Mouse (Mus musculus) heart, embryonic 10.5 days (tissue): ENCODE data around the gene Rasgrp4. TPM values are rescaled to one million over a fixed set of nuclear protein-coding genes. Genes with fewer than 3 reads are reported as not detected.
"Not testable (repeated sequence)": the region's sequence is repeated elsewhere in the genome, so short reads cannot be mapped to it uniquely, and the experiment has no call there.

Source experiments
- DNase-seq: peaks from one replicate; pipeline ENCODE4 v3.0.0-alpha.2; 2017; ENCODE audit warnings: low spot score
- H3K27ac ChIP-seq: fragments of 300-500 bp; sonication (generic); 2 replicates; pipeline ENCODE4 v1.5.1; 2016; ENCODE audit warnings: mild to moderate bottlenecking
- H3K27me3 ChIP-seq: fragments of 300-500 bp; sonication (generic); 2 replicates; pipeline ENCODE4 v1.6.1; 2016; ENCODE audit warnings: mild to moderate bottlenecking; ENCODE audit not compliant: poor library complexity, insufficient read depth, severe bottlenecking
- H3K36me3 ChIP-seq: fragments of 300-500 bp; sonication (generic); 2 replicates; pipeline ENCODE4 v1.6.1; 2016; ENCODE audit warnings: mild to moderate bottlenecking, moderate library complexity
- H3K4me1 ChIP-seq: fragments of 300-500 bp; sonication (generic); 2 replicates; pipeline ENCODE4 v1.6.1; 2016; ENCODE audit warnings: mild to moderate bottlenecking
- H3K4me3 ChIP-seq: fragments of 300-500 bp; sonication (generic); 2 replicates; pipeline ENCODE4 v1.5.1; 2016; ENCODE audit warnings: mild to moderate bottlenecking, moderate library complexity
- H3K9me3 ChIP-seq: fragments of 300-500 bp; sonication (generic); 2 replicates; pipeline ENCODE4 v1.6.1; 2016; ENCODE audit warnings: mild to moderate bottlenecking, moderate library complexity
- WGBS: fragments of 180-500 bp; shearing (Covaris S2); methylation state at CpG from one replicate; pipeline ENCODE4 v1.1.7; 2016; 5-methylcytosine and 5-hydroxymethylcytosine counted together
- polyA plus RNA-seq: library from polyadenylated mRNA; unstranded; fragments of >200 nt; fragmentation: Nextera tagmentation; extraction: Ambion mirVana; gene quantifications from 2 replicates; pipeline ENCODE4 v1.2.1, GENCODE M21; 2016

The Rasgrp4 gene
- polyA plus RNA-seq, 1 experiment from 2014 or later, result 0.79 TPM

GRCm38 (mm10) chr7:29124970-29125369 is 9.7 kb upstream of the Rasgrp4 start, which contains the start of gene Ryr1:
Gene Ryr1, minus strand, starts transcription at chr7:29125179.
- Histone ChIP-seq H3K4me1 (peaks cover 17% of the 10 kb centered on the region), H3K27ac (0 out of 2 replicates have a peak within 1 kb of the TSS, but pooled peaks have one; percentile 13)
- WGBS, result 2% methylated on average over 16 of the region's 16 CpGs

GRCm38 (mm10) chr7:29126173-29126915 is 8.3 kb upstream of the Rasgrp4 start:
- Histone ChIP-seq H3K9me3 (no peaks in the 10 kb centered on the region), H3K4me1 (peaks cover 17% of the 10 kb centered on the region), H3K27ac (no peak overlapping the region), H3K36me3 (no peaks in the 10 kb centered on the region), H3K4me3 (no peak overlapping the region), H3K27me3 (peaks cover 17% of the 10 kb centered on the region)
- DNase-seq, result no peak
- WGBS, result 25% methylated on average over 7 of the region's 7 CpGs

More at GRCm38 (mm10) chr7:29124970-29125369, 9.7 kb upstream of the Rasgrp4 start, which contains the start of gene Ryr1:
- no peaks in the 10 kb centered on the region for H3K9me3 ChIP-seq
- peak; percentile 88 for DNase-seq
- H3K36me3 ChIP-seq, result no peaks in the 10 kb centered on the region
- peaks cover 17% of the 10 kb centered on the region for H3K27me3 ChIP-seq
- peak within 1 kb of the TSS; percentile 54 for H3K4me3 ChIP-seq

DNA sequence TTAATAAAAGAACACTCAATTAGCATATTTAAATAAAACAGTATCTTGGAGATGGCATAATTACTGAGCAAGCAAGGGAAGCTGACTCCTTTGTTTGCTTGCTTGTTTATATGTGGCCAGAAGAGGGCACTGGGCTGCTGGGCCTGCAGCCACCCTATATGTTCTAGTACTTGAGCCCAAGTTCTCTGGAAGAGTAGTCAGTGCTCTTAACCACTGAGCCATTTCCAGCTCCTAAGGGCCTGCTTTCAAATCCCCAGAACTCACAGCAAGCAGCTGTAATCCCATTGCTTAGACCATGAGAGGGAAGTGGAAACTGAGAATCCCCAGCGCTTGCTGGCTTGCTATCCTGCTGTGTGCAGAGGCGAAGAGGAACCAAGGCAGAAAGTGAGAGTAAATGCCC is 5.9 kb upstream of the Rasgrp4 start:
- Histone ChIP-seq H3K9me3 (no peaks in the 10 kb centered on the region), H3K4me3 (no peak overlapping the region), H3K27me3 (peaks cover 16% of the 10 kb centered on the region), H3K4me1 (peaks cover 14% of the 10 kb centered on the region), H3K36me3 (no peaks in the 10 kb centered on the region), H3K27ac (no peak overlapping the region)
- no peak for DNase-seq
- 57% methylated on average over 2 of the region's 2 CpGs for WGBS

GRCm38 (mm10) chr7:29134230-29134629 is 421 bp upstream of the Rasgrp4 start:
- Histone ChIP-seq H3K27ac (0 out of 2 replicates have a peak overlapping the region, but pooled peaks have one; percentile 52), H3K4me3 (peak overlapping the region; percentile 51), H3K4me1 (peaks cover 13% of the 10 kb centered on the region; the same call in 1 of the 2 replicates), H3K9me3 (no peaks in the 10 kb centered on the region), H3K27me3 (peaks cover 27% of the 10 kb centered on the region), H3K36me3 (no peaks in the 10 kb centered on the region)
- DNase-seq, result no peak
- WGBS, result 5% methylated on average over 4 of the region's 4 CpGs

- no peak overlapping the region for H3K4me3 ChIP-seq
- no peaks in the 10 kb centered on the region for H3K9me3 ChIP-seq
- no peak for DNase-seq
- 27% methylated on average over 16 of the region's 16 CpGs for WGBS
- no peak overlapping the region for H3K27ac ChIP-seq
- H3K4me1 ChIP-seq, result peaks cover 13% of the 10 kb centered on the region; the same call in 1 of the 2 replicates
- H3K27me3 ChIP-seq, result peaks cover 27% of the 10 kb centered on the region
- H3K36me3 ChIP-seq, result no peaks in the 10 kb centered on the region
Measured at GRCm38 (mm10) chr7:29137429-29137828, 2.8 kb downstream of the Rasgrp4 start.

- not testable (repeated sequence) for H3K9me3 ChIP-seq, H3K27ac ChIP-seq, H3K36me3 ChIP-seq, DNase-seq, H3K4me3 ChIP-seq
- 79% methylated on average over 3 of the region's 4 CpGs for WGBS
- Histone ChIP-seq H3K4me1 (peaks cover 12% of the 10 kb centered on the region; the same call in 1 of the 2 replicates), H3K27me3 (peaks cover 27% of the 10 kb centered on the region)
Measured at GRCm38 (mm10) chr7:29139237-29139636, 4.6 kb downstream of the Rasgrp4 start.

DNA sequence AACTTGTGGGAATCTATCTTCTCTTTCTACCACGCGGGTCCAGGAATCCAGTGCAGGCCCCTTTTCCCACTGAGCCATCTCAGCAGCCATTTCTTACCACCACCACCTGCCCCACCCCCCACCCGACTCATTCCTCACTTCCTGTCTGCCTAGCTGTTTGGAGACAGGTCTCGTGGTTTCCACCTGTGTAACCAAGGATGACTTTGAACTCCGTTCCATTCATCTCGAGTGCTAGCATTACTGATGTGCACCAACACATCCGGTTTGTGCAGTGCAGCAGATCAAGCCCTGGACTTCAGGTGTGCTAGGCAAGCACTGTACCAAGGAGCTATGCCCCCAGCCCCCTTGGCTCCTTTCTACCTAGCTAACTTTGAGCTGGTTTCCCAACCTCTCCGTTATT is 6.8 kb downstream of the Rasgrp4 start:
- no peak for DNase-seq
- Histone ChIP-seq H3K36me3 (no peaks in the 10 kb centered on the region), H3K4me3 (no peak overlapping the region)

DNA sequence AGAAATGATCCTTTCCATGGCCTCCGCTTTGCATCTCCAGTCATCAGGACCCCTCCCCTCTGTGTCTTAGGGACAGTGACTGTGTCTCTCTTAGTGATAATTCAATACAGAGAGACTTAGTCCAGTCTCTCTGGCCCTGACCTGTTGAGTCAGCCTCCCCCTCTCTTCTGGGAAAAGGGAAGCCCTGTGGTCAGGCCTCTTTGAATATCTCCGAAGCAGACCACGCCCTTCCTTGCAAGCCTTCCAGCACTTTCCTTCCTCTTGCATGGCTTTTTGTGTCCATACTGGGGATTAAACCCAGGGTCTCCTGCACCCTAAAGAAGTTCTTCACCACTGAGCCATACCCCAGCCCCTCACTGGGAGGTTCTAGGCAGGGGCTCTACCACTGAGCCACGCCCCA is 9.4 kb downstream of the Rasgrp4 start:
- H3K4me3 ChIP-seq, result no peak overlapping the region
- no peaks in the 10 kb centered on the region for H3K4me1 ChIP-seq
- no peak overlapping the region for H3K27ac ChIP-seq
- WGBS, result 87% methylated on average over 4 of the region's 4 CpGs
- DNase-seq, result no peak
- no peaks in the 10 kb centered on the region for H3K9me3 ChIP-seq
- no peaks in the 10 kb centered on the region; the same call in 1 of the 2 replicates for H3K27me3 ChIP-seq
- H3K36me3 ChIP-seq, result no peaks in the 10 kb centered on the region

More for the DNA sequence above, 6.8 kb downstream of the Rasgrp4 start:
- H3K4me1 ChIP-seq, result no peaks in the 10 kb centered on the region
- 80% methylated on average over 8 of the region's 8 CpGs for WGBS
- H3K27ac ChIP-seq, result no peak overlapping the region
- H3K9me3 ChIP-seq, result no peaks in the 10 kb centered on the region
- H3K27me3 ChIP-seq, result peaks cover 9% of the 10 kb centered on the region

DNA sequence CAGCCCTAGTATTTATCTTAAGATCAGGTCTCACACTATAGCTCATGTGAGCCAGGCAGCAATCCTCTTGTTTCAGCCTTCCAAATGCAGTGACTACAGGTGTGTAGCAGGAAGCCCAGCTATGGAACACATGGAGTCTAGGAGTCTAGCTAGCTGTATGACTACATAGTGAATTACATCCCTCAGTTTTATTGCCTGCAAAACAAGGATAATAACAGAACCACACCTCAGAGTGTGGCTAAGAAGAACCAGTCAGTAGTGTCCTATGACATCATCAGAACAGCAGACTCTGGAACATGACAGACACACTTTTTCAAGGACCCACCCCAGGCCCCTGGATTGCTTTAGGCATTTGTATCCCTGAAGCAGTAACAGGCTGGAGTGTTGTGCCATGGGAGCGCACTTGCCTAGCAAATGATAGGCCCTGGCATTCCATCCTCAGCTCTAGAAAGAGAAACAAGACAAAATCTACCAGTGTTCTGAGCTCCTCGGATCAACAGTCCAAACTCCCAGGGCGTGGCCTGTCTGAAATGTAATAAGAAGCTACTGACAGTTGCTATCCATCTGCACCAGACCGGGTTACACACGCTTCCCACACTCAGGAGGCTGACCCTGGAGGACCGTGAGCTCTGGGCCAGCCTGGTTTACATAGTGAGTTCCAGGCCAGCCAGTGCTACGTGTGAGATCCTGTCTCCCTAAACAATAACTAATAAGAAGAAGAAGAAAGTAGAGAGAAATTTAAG is 12.1 kb downstream of the Rasgrp4 start:
- DNase-seq, result no peak
- Histone ChIP-seq H3K9me3 (no peaks in the 10 kb centered on the region), H3K27ac (no peak overlapping the region), H3K27me3 (peaks cover 9% of the 10 kb centered on the region; the same call in 1 of the 2 replicates), H3K4me1 (no peaks in the 10 kb centered on the region), H3K36me3 (no peaks in the 10 kb centered on the region), H3K4me3 (no peak overlapping the region)
- WGBS, result 82% methylated on average over 7 of the region's 7 CpGs

DNA sequence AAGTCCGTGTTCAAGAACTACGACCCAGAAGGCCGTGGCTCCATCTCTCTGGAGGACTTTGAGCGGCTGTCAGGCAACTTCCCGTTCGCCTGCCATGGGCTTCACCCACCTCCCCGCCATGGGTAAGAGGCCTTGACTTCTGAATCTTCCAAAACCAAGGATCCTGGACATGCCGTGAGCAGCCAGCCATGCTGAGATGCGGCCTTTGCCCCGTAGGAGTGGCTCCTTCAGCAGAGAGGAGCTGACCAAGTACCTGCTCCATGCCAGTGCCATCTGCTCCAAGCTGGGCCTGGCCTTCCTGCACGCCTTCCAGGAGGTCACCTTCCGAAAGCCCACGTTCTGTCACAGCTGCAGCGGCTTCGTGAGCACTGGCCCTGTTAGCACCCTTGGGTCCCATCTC is 14.1 kb downstream of the Rasgrp4 start:
- WGBS, result 83% methylated on average over 15 of the region's 15 CpGs
- DNase-seq, result no peak
- Histone ChIP-seq H3K4me1 (no peaks in the 10 kb centered on the region), H3K27ac (no peak overlapping the region), H3K36me3 (no peaks in the 10 kb centered on the region), H3K9me3 (no peaks in the 10 kb centered on the region), H3K4me3 (no peak overlapping the region), H3K27me3 (peaks cover 12% of the 10 kb centered on the region; the same call in 1 of the 2 replicates)

DNA sequence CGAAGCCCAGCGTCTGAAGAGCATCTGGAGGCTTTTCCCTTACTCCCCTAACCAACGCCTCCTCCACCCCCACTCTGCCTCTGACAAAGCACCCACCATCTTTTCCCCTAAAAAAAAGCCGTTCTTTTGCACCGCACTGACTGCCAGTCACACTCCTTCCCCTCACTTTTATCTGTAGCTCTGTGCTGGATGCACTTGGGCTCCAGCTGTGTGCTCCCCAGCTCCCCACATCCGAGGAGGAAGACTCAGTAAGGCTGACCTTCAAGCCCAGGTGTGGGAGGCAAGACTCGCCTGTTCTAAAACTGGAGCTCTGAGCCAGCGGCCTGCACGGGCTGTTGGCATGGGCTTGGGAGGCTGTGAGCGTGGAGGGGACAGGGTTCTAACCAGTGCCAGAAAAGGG is 16.8 kb downstream of the Rasgrp4 start:
- no peak for DNase-seq
- peaks cover 8% of the 10 kb centered on the region for H3K4me1 ChIP-seq
- H3K9me3 ChIP-seq, result peaks cover 5% of the 10 kb centered on the region; the same call in 1 of the 2 replicates
- WGBS, result 63% methylated on average over 10 of the region's 10 CpGs
- H3K27me3 ChIP-seq, result peaks cover 24% of the 10 kb centered on the region; the same call in 1 of the 2 replicates
- H3K27ac ChIP-seq, result no peak overlapping the region
- H3K4me3 ChIP-seq, result no peak overlapping the region
- peaks cover 6% of the 10 kb centered on the region; the same call in 1 of the 2 replicates for H3K36me3 ChIP-seq

GRCm38 (mm10) chr7:29154018-29154720 is 19.5 kb downstream of the Rasgrp4 start:
- peaks cover 6% of the 10 kb centered on the region; the same call in 1 of the 2 replicates for H3K36me3 ChIP-seq
- H3K27ac ChIP-seq, result no peak overlapping the region
- WGBS, result 92% methylated on average over 14 of the region's 14 CpGs
- H3K9me3 ChIP-seq, result peaks cover 5% of the 10 kb centered on the region; the same call in 1 of the 2 replicates
- peaks cover 44% of the 10 kb centered on the region for H3K27me3 ChIP-seq
- no peak overlapping the region for H3K4me3 ChIP-seq
- H3K4me1 ChIP-seq, result peaks cover 8% of the 10 kb centered on the region
- DNase-seq, result no peak
